Mouse (Mus musculus) G1E (cell line): ENCODE results near the gene Chkb.

Experiments used
- CTCF ChIP-seq: IDR thresholded peaks from 2 replicates; pipeline ENCODE4 v1.5.1; 2012; ENCODE audit warnings: low read depth, low read length, inconsistent platforms, mixed read lengths
- GATA1 ChIP-seq: IDR thresholded peaks from 2 replicates; pipeline ENCODE4 v1.6.1; 2012; ENCODE audit warnings: borderline replicate concordance, low read length, inconsistent platforms, mixed read lengths

DNA sequence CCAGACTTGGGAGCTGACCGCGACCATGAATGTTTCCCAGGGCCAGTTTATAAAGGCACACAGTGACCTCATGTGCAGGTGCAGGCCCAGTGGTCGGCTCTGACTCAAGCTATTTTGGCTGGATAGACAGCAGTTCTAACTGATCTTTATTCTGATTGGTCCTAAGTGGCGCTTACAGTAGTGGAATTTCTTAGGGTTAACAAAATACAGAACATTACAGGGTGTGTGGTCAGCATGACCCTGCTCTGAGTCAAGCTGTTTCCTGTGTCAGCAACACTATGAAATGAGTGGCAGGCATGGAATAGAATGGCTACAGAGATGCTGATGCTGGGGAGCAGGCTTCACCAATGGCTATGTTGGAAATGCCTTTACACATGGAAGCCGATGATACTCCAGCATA, 6.2 kb upstream of the Chkb start:
- no peak for TF ChIP-seq GATA1
- no peak for TF ChIP-seq CTCF
